Comparison of ENCODE assay signal across 9 mouse cellular contexts in the genomic region with DNA sequence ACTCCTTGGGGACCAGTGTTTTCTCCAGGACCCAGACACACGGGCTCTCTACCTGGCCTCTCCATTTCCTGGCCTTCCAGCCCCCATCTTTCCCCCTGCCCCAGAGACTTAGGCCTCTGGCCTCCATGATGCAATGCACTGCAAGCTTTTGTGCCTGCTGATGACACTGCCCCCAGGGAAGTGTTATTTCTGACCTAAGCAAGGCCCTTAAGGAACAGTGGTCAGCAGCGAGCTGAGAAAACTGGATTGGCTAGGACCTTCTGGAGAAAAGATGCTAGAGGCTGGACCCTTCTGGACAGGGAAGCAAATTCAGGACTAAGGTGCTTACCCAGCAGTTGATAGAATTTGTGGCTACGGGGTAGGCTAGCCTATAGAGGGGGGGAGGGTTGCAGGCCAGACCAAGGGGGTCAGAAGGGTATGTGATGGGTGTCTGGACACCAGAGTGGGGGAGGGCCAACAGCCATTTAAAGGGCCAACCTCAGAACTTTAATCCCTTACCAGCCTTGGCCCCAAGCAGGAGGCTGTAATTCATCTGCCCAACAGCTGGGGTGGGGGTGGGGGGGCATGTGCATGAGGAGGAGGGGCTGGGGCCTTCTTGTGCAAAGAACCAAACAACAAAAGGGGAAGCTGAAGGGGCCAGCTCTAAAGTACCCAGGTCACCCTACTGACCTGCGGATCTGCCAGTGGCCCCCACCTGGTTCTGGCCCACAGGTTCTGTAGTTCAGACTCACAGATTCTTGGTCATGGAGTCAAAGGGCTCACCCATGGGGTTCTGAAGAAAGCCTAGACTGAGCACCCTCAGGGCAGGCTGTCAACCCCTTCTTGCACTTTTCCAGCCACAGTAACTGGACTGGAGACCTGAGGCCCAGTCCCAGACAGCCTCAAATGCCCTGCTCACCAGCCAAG. TPM values are rescaled to one million over a fixed set of nuclear protein-coding genes. Genes with fewer than 3 reads are reported as not detected.
DNase-seq lines count a peak whose midpoint lies in the region; ATAC-seq and TF ChIP-seq lines count a peak whose summit lies in the region.
"Had no signal": no experiment of that assay in that cellular context is flagged by ENCODE, and none has a peak within 500 bp of the region (broad histone marks: within the 10 kb centered on the region; RNA-seq: fewer than 3 reads in every experiment).

No protein-coding gene starts in this region.

- peaks cover 12% of the 10 kb centered on the region; the same call in 1 of the 2 replicates for H3K4me1 ChIP-seq in cerebellum, adult 2 months (ENCODE audit: control insufficient read depth, insufficient read depth, low read length)
- peaks cover 59% of the 10 kb centered on the region for H3K4me1 ChIP-seq in thymus, adult 2 months (replicated peaks; ENCODE audit: control insufficient read depth, insufficient read depth, low read length)
- peaks cover 70% of the 10 kb centered on the region for H3K4me1 ChIP-seq in hindbrain, embryonic 15.5 days (replicated peaks)
- H3K4me1 ChIP-seq in midbrain, embryonic 12.5 days, result peaks cover 65% of the 10 kb centered on the region

- H3K27ac ChIP-seq in cerebellum, adult 2 months (ENCODE audit: insufficient read depth, low read length), result peak overlapping the region; percentile 37
- peak overlapping the region; percentile 90 for H3K27ac ChIP-seq in thymus, adult 2 months (ENCODE audit: control insufficient read depth, insufficient read depth, low read length)
- peak overlapping the region; percentile 98 for H3K27ac ChIP-seq in hindbrain, embryonic 15.5 days (replicated peaks)
- H3K27ac ChIP-seq in midbrain, embryonic 12.5 days (replicated peaks), result peak overlapping the region; percentile 98

- peak in 1 of 2 experiments; percentile 20 for DNase-seq in cerebellum, adult 2 months
- DNase-seq in cerebellum, postnatal 4 days (ENCODE audit: low spot score in 2 of 2), result no peak
- DNase-seq in thymus, adult 2 months, result no peak
- no peak for DNase-seq in thymus, postnatal 14 days
- no peak for DNase-seq in layer of hippocampus, adult 9-10 months (ENCODE audit: low spot score)
- no peak for DNase-seq in urinary bladder, adult 18-20 months (ENCODE audit: low spot score in 2 of 2)

- no peak for ATAC-seq in hindbrain, embryonic 15.5 days (ENCODE audit: low FRiP score, low read depth)
- no peak for ATAC-seq in midbrain, embryonic 12.5 days (ENCODE audit: low FRiP score, low read depth)

- no peaks in the 10 kb centered on the region for H3K9me3 ChIP-seq in hindbrain, embryonic 15.5 days
- H3K9me3 ChIP-seq in midbrain, embryonic 12.5 days, result no peaks in the 10 kb centered on the region

- peak overlapping the region; percentile 96 for H3K4me2 ChIP-seq in hindbrain, embryonic 15.5 days
- peak overlapping the region; percentile 98 for H3K4me2 ChIP-seq in midbrain, embryonic 12.5 days (replicated peaks)

- no peaks in the 10 kb centered on the region for H3K27me3 ChIP-seq in cerebellum, adult 2 months (ENCODE audit: control insufficient read depth, insufficient read depth, low read length)
- H3K27me3 ChIP-seq in thymus, adult 2 months (ENCODE audit: control insufficient read depth, insufficient read depth, low read length), result no peaks in the 10 kb centered on the region
- H3K27me3 ChIP-seq in hindbrain, embryonic 15.5 days, result no peaks in the 10 kb centered on the region
- H3K27me3 ChIP-seq in midbrain, embryonic 12.5 days, result peaks cover 2% of the 10 kb centered on the region; the same call in 1 of the 2 replicates
- H3K27me3 ChIP-seq: Patski had no signal

- H3K4me3 ChIP-seq in cerebellum, adult 2 months (replicated peaks; ENCODE audit: insufficient read depth, low read depth, low read length), result peak overlapping the region; percentile 78
- peak overlapping the region; percentile 89 for H3K4me3 ChIP-seq in thymus, adult 2 months (ENCODE audit: control insufficient read depth, insufficient read depth, low read length)
- H3K4me3 ChIP-seq in hindbrain, embryonic 15.5 days, result peak overlapping the region; percentile 65
- H3K4me3 ChIP-seq in midbrain, embryonic 12.5 days, result peak overlapping the region; percentile 64

- 6% methylated on average over 4 of the region's 4 CpGs for WGBS in cerebellum, adult 2 months
- WGBS in thymus, adult 2 months, result 52% methylated on average over 4 of the region's 4 CpGs
- 10% methylated on average over 4 of the region's 4 CpGs for WGBS in hindbrain, embryonic 15.5 days
- 6% methylated on average over 4 of the region's 4 CpGs for WGBS in midbrain, embryonic 12.5 days

- peak overlapping the region; percentile 86 for H3K9ac ChIP-seq in hindbrain, embryonic 15.5 days
- H3K9ac ChIP-seq in midbrain, embryonic 12.5 days (replicated peaks), result peak overlapping the region; percentile 96

- TF ChIP-seq POLR2A in cerebellum, adult 2 months (IDR thresholded peaks at IDR 0.05; ENCODE audit: borderline replicate concordance, insufficient read depth, low read length), result no peak
- no peak for TF ChIP-seq POLR2A in thymus, adult 2 months (IDR thresholded peaks at IDR 0.05; ENCODE audit: control insufficient read depth, extremely low read depth, insufficient read depth, low read length, poor library complexity)

- no peaks in the 10 kb centered on the region for H3K36me3 ChIP-seq in thymus, adult 2 months (ENCODE audit: control insufficient read depth, insufficient read depth, low read length)
- peaks cover 9% of the 10 kb centered on the region; the same call in 1 of the 2 replicates for H3K36me3 ChIP-seq in hindbrain, embryonic 15.5 days
- peaks cover 10% of the 10 kb centered on the region for H3K36me3 ChIP-seq in midbrain, embryonic 12.5 days

- no peak for TF ChIP-seq CTCF in cerebellum, adult 2 months (IDR thresholded peaks at IDR 0.05; ENCODE audit: borderline replicate concordance, insufficient read depth, low read depth, low read length)
- TF ChIP-seq CTCF in thymus, adult 2 months (IDR thresholded peaks at IDR 0.05; ENCODE audit: borderline replicate concordance, control insufficient read depth, extremely low read depth, insufficient read depth, low read length, poor library complexity), result no peak

RNA-seq across cellular contexts. Expression of gene Kdm6b, which starts 1.2 kb away (rescaled TPM):
- 14.0 and 16.5 TPM in 2 replicates for polyA plus RNA-seq in cerebellum, adult 2 months (2012; rRNA removed)
- 61.0 and 77.3 TPM in 2 replicates for polyA plus RNA-seq in thymus, adult 2 months (2012; rRNA removed)
- polyA plus RNA-seq in hindbrain, embryonic 15.5 days (2015; fragmentation: Nextera tagmentation; extraction: Ambion mirVana), result 33.7 and 34.9 TPM in 2 replicates
- 48.7 and 50.7 TPM in 2 replicates for polyA plus RNA-seq in midbrain, embryonic 12.5 days (2016; fragmentation: Nextera tagmentation; extraction: Ambion mirVana)

RNA-seq across cellular contexts. Expression of gene Tmem88, which starts 16.6 kb away (rescaled TPM):
- polyA plus RNA-seq in cerebellum, adult 2 months (2012; rRNA removed), result 5.7 and 6.0 TPM in 2 replicates
- 7.3 and 9.3 TPM in 2 replicates for polyA plus RNA-seq in thymus, adult 2 months (2012; rRNA removed)
- polyA plus RNA-seq in hindbrain, embryonic 15.5 days (2015; fragmentation: Nextera tagmentation; extraction: Ambion mirVana), result 6.8 and 7.2 TPM in 2 replicates
- polyA plus RNA-seq in midbrain, embryonic 12.5 days (2016; fragmentation: Nextera tagmentation; extraction: Ambion mirVana), result 11.4 and 12.1 TPM in 2 replicates

RNA-seq across cellular contexts. Expression of gene Cyb5d1, which starts 19.2 kb away (rescaled TPM):
- 40.2 and 41.9 TPM in 2 replicates for polyA plus RNA-seq in cerebellum, adult 2 months (2012; rRNA removed)
- polyA plus RNA-seq in thymus, adult 2 months (2012; rRNA removed), result 37.2 and 41.5 TPM in 2 replicates
- 30.6 and 33.5 TPM in 2 replicates for polyA plus RNA-seq in hindbrain, embryonic 15.5 days (2015; fragmentation: Nextera tagmentation; extraction: Ambion mirVana)
- polyA plus RNA-seq in midbrain, embryonic 12.5 days (2016; fragmentation: Nextera tagmentation; extraction: Ambion mirVana), result 52.9 and 53.8 TPM in 2 replicates

RNA-seq across cellular contexts. Expression of gene Naa38, which starts 19.4 kb away (rescaled TPM):
- 193 and 200 TPM in 2 replicates for polyA plus RNA-seq in cerebellum, adult 2 months (2012; rRNA removed)
- polyA plus RNA-seq in thymus, adult 2 months (2012; rRNA removed), result 139 and 170 TPM in 2 replicates
- 109 and 121 TPM in 2 replicates for polyA plus RNA-seq in hindbrain, embryonic 15.5 days (2015; fragmentation: Nextera tagmentation; extraction: Ambion mirVana)
- 98.9 and 105 TPM in 2 replicates for polyA plus RNA-seq in midbrain, embryonic 12.5 days (2016; fragmentation: Nextera tagmentation; extraction: Ambion mirVana)

RNA-seq across cellular contexts. Expression of gene Chd3, which starts 45.5 kb away (rescaled TPM):
- 111 and 115 TPM in 2 replicates for polyA plus RNA-seq in cerebellum, adult 2 months (2012; rRNA removed)
- polyA plus RNA-seq in thymus, adult 2 months (2012; rRNA removed), result 278 and 280 TPM in 2 replicates
- polyA plus RNA-seq in hindbrain, embryonic 15.5 days (2015; fragmentation: Nextera tagmentation; extraction: Ambion mirVana), result 83.5 and 83.7 TPM in 2 replicates
- polyA plus RNA-seq in midbrain, embryonic 12.5 days (2016; fragmentation: Nextera tagmentation; extraction: Ambion mirVana), result 78.7 and 88.5 TPM in 2 replicates

Comparison
In these comparisons a context has a peak if more than half of its experiments do, and no peak if none do; other contexts are left out.
1. H3K27ac ChIP-seq: peak in every context shown above with its lines; median percentile 98 in hindbrain, embryonic 15.5 days; 98 in midbrain, embryonic 12.5 days; 90 in thymus, adult 2 months; 37 in cerebellum, adult 2 months.